Mouse (Mus musculus): ENCODE results near the gene Gna15.

Gene Gna15

DNA sequence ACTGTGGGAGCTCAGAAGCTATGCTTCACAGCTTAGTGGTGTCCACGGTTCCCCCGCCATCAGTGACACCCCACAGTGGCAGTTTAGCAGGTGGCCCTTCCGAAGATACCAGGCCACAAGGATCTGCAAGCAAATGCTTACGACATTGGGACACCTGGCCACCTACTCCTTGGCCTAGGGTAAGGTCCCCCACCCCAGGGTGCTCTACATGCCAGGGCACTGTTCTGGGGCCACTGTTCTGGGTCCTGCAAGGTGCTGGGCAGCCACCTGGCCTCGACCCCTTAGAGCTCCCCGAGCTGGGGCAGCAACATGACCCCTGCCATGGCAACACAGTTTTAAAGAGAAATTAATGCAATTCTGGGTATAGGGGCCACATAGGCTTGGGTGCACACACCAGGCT is 28.9 kb downstream of the Gna15 start:
- DNase-seq = no peak

GRCm38 (mm10) chr10:81494260-81495041 is 29.6 kb downstream of the Gna15 start:
- DNase-seq = no peak

DNA sequence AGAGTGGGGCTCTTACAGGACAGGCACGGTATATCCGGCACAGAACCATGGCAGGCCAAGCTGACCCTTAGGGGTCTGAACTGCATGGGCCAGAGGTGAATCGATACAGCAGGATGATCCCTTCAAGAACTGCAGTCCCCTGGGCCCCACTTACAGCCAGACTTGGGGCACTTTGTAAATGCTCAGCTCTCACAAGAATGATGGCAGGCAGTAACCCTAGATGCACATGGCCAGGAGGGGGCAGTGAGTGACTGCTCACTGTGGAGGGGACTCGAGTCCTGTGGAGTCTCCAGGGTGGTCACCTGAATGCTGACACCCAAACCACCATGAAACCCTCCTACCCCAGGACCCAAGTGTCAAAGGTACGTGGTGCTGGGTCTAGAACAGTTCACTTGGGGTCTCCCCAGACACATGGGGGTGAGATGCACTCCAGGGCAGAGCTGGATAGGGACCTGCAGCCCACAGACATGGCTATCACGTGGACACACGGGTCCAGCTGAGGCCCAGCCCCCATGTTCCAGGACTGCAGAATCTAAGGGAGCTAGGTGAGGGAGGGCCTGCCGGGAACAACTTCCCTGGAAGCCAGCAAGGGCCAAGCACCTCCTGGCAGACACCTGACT is 30.3 kb downstream of the Gna15 start:
- no peak for DNase-seq

DNA sequence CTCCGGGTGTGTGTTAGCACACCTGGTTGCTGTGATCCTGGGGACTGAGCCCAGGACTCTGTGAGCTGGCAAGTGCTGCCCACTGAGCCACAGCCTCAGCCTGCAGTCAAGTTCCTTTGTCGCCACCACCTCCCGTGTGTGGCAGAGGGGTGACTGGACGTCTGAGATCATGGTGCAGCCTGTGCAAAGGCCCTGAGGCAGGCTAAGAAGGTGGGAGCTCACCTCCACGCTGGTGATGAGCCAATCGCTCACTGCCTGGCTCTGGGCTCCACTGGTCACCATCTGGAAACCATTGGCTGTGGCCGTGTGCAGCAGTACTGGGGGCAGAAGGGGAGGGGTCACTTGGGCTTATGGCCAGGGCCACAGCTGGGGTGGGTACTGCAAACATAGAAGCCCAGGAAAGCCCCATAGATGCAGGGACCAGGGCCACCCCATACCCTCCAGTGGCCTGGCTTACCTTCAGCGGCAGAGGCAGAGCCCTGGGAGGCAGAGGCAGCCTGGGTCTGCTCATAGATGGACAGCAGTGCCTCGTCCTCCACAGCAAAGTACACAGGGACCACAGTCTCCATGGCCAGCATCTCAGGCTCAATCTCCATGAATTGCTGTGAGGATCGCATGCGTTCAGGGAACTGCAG is 31.3 kb downstream of the Gna15 start:
- no peak for DNase-seq

DNA sequence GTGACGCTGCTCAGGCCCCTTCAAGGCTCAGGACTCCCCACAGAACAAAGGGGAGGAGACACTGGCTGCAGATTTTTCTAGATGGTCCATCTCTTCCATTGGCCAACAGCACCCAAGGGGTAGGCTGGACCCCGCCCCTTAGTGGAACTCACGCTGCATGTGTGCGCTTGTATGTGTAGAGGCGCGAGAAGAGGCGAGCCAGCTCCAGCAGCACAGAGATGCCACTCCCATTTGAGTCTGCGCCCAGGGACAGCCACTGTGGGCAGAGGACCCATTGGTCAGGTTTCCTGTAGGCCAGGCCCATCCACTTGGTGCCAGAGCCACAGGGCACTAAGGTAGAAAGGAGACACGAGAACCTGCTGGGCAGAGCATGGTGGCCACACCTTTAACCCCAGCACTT is 33.0 kb downstream of the Gna15 start:
- no peak for DNase-seq

DNA sequence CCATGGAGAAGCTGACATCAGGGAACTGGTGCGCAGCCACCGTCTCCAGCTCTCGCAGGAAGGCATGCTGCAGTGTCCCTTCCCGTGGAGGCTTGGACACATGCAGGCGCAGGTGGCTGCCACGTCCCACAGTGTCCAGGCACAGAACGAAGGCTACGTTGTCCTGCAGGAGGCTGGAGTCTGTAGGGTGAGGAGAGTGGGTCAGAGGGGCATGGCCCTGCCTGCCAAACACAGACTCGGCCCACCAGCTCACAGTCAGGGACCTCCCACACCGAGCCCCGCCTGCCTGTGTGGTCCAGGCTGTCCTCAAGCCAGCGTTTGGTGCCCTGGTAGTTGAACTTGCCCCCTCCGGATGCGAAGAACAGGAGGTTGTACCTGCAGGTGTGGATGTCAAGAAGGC is 34.1 kb downstream of the Gna15 start:
- DNase-seq = no peak

DNA sequence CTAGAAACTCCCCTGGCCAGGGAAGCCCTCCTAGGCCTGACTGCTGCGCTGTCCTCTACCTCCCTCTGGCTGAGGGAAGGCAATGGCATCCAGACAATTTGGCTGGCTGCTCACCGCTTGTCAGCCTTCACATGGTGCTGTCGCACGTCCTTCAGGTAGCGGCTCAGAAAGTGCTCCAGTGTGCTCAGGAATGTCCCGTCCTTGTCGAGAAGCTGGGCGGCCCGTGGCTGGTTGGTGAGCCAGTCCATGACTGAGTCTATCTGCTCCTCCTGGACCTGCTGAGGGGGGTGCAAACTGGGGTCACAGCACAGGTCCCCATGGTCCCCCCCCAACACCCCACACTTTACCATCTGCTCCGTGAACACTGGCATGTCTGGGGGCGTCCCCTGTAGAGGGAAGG is 35.9 kb downstream of the Gna15 start:
- DNase-seq = no peak

GRCm38 (mm10) chr10:81486496-81486895 is 37.5 kb downstream of the Gna15 start:
- no peak for DNase-seq

- no peak for DNase-seq
Measured at GRCm38 (mm10) chr10:81485479-81486018, 38.5 kb downstream of the Gna15 start.

- DNase-seq = no peak
Measured at GRCm38 (mm10) chr10:81485060-81485449, 39.0 kb downstream of the Gna15 start.

- no peak for DNase-seq
Measured at GRCm38 (mm10) chr10:81484441-81485059, 39.5 kb downstream of the Gna15 start.

GRCm38 (mm10) chr10:81483983-81484382 is 40.0 kb downstream of the Gna15 start:
- peak; percentile 62 for DNase-seq

DNA sequence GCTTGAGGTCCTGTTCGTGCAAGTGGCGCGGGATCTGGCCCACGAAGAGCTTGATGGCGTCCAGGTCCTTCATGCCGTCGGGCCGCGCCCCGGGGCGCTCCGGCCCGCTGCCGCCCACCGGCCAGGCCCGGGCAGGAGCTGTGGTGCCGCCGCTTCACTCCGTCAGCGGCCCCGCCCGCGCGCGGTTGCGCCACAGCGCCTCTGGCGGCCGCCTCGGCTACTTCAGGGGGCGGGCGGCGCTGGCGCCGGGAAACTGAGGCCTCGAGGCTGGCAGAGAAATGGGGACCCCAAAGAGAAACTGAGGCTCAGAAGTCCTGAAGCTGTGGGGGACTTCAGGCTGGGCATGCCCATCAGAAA is 41.5 kb downstream of the Gna15 start, which contains the start of gene Celf5:
Gene Celf5, minus strand, starts transcription at position 177 of the 357 bp plus-strand sequence.
- DNase-seq = peak; percentile 80

- DNase-seq = peak; percentile 62
Measured at GRCm38 (mm10) chr10:81481605-81482532, 42.2 kb downstream of the Gna15 start.

- no peak for DNase-seq
Measured at GRCm38 (mm10) chr10:81474461-81474860, 49.6 kb downstream of the Gna15 start.

- peak; percentile 86 for DNase-seq
Measured at GRCm38 (mm10) chr10:81473003-81473451, 51.0 kb downstream of the Gna15 start.

DNA sequence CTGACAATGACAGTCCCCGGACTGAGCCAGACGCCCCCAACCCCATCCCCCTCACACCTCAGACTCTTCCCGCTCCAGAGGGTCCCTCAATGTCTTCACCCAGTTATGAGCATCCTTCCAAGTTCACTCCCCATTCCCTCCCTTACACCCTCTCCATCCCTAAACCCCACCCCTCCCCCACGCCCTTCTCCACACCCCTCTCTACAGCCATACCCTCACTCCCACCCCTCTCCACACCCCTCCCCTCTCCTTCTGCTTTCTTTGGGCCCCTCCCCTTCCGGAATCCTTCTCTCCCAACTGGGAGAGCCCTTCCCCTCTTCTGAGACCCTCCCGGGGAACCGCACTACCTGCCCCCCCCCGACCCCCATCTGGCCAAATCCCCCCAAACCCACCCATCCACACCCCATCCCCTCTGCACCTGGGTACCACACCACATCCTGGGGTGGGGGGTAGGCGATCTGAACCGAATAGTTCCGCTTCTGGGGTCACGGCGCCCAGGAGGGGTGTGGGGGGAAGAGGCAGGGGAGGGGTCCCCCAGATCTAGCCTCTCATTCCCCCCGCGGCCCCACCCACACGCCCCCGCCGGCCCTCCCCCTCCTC is 51.5 kb downstream of the Gna15 start:
- DNase-seq = peak; percentile 55

DNA sequence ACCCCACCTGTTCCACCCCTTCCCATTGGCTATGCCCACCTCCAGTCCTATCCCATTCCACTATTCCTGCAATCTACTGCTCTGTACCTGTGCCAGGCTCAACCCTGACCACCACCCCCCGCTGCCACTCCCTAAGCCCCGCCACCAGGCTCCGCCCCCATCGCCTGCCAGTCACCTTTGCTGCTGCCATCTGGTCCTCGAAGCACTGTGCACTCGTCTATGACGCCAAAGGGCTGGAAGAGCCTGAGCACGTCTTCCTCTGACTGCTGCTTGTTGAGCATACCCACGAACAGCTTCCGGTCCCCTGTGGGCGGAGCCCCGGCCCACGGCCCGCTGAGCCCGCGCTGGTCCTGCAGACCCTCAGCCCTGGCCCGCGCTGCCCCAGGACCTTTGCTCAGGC is 53.6 kb downstream of the Gna15 start:
- no peak for DNase-seq

GRCm38 (mm10) chr10:81469253-81469652 is 54.8 kb downstream of the Gna15 start:
- no peak for DNase-seq

- peak; percentile 2 for DNase-seq
Measured at GRCm38 (mm10) chr10:81467670-81468235, 56.3 kb downstream of the Gna15 start.

GRCm38 (mm10) chr10:81466881-81467280 is 57.1 kb downstream of the Gna15 start:
- DNase-seq = peak; percentile 12
